In genomic region chr5:102070414-102070768, GRCm38 (mm10) we compare ENCODE assay signal across 7 mouse cellular contexts. TPM values are rescaled to one million over a fixed set of nuclear protein-coding genes. Genes with fewer than 3 reads are reported as not detected.
DNase-seq lines count a peak whose midpoint lies in the region; ATAC-seq lines count a peak whose summit lies in the region.

No protein-coding gene starts in this region.

- peak overlapping the region; percentile 98 for H3K27ac ChIP-seq in forebrain, embryonic 13.5 days
- peak overlapping the region; percentile 92 for H3K27ac ChIP-seq in intestine, embryonic 15.5 days

- peaks cover 48% of the 10 kb centered on the region for H3K4me1 ChIP-seq in forebrain, embryonic 13.5 days
- 0 out of 2 replicates have a peak, but pooled peaks cover 8% of the 10 kb centered on the region for H3K4me1 ChIP-seq in intestine, embryonic 15.5 days (replicated peaks)

- 12% methylated on average over 6 of the region's 6 CpGs for WGBS in forebrain, embryonic 13.5 days
- WGBS in intestine, embryonic 15.5 days = 19% methylated on average over 6 of the region's 6 CpGs

- 0 out of 2 replicates have a peak, but pooled peaks cover 1% of the 10 kb centered on the region for H3K36me3 ChIP-seq in forebrain, embryonic 13.5 days (ENCODE audit: poor library complexity, severe bottlenecking)
- no peaks in the 10 kb centered on the region for H3K36me3 ChIP-seq in intestine, embryonic 15.5 days

- H3K4me3 ChIP-seq in forebrain, embryonic 13.5 days = peak overlapping the region; percentile 82
- peak overlapping the region; percentile 96 for H3K4me3 ChIP-seq in intestine, embryonic 15.5 days (replicated peaks)

- H3K9ac ChIP-seq in forebrain, embryonic 13.5 days = peak overlapping the region; percentile 99
- H3K9ac ChIP-seq in intestine, embryonic 15.5 days = peak overlapping the region; percentile 98

- no peaks in the 10 kb centered on the region for H3K9me3 ChIP-seq in forebrain, embryonic 13.5 days (replicated peaks)
- no peaks in the 10 kb centered on the region for H3K9me3 ChIP-seq in intestine, embryonic 15.5 days

- peak overlapping the region; percentile 74 for H3K4me2 ChIP-seq in forebrain, embryonic 13.5 days
- peak overlapping the region; percentile 85 for H3K4me2 ChIP-seq in intestine, embryonic 15.5 days (replicated peaks)

- DNase-seq in 3T3-L1 (ENCODE audit: low read depth, low spot score) (peak; percentile 18), 416B (ENCODE audit: low read depth) (peak; percentile 56), adipocyte (ENCODE audit: low spot score) (no peak)
- no peak for DNase-seq in natural killer cell, adult 2 months (ENCODE audit: low spot score in 2 of 2)

- ATAC-seq in forebrain, embryonic 13.5 days = no peak
- peak; percentile 6; the same call in 1 of the 2 replicates for ATAC-seq in intestine, embryonic 15.5 days
- peak; percentile 64 for ATAC-seq in megakaryocyte, adult 5-6 weeks (ENCODE audit: poor library complexity, severe bottlenecking)

- H3K27me3 ChIP-seq in forebrain, embryonic 13.5 days = no peaks in the 10 kb centered on the region
- H3K27me3 ChIP-seq in intestine, embryonic 15.5 days (replicated peaks) = no peaks in the 10 kb centered on the region

RNA-seq across cellular contexts. Expression of gene Wdfy3, which starts 0.7 kb away (rescaled TPM):
- 22.9 and 24.6 TPM in 2 replicates for polyA plus RNA-seq in forebrain, embryonic 13.5 days (2015; fragmentation: Nextera tagmentation; extraction: Ambion mirVana)
- polyA plus RNA-seq in intestine, embryonic 15.5 days (2015; fragmentation: Nextera tagmentation; extraction: Ambion mirVana) = 9.7 and 10.3 TPM in 2 replicates
- 20.3 and 21.3 TPM in 2 replicates for total RNA-seq in megakaryocyte, adult 5-6 weeks (2015)
- 11.5 and 16.7 TPM in 2 replicates for total RNA-seq in megakaryocyte, adult 5-6 weeks (2017)

Comparison
In these comparisons a context has a peak if more than half of its experiments do, and no peak if none do; other contexts are left out.
1. DNase-seq: peak in 3T3-L1 (single experiment) and 416B (single experiment); none in adipocyte (single experiment) and natural killer cell, adult 2 months (0 of 2).